Mouse (Mus musculus) c-Kit-positive CD71-positive TER-119-positive erythroid progenitor cells, embryonic 14.5 days (primary cell): Measurements from ENCODE around the gene 5530401A14Rik.

ENCODE experiments used
- DNase-seq: peaks from one replicate; pipeline ENCODE4 v3.0.0-alpha.2; 2013; ENCODE audit warnings: low spot score

Gene 5530401A14Rik

DNA sequence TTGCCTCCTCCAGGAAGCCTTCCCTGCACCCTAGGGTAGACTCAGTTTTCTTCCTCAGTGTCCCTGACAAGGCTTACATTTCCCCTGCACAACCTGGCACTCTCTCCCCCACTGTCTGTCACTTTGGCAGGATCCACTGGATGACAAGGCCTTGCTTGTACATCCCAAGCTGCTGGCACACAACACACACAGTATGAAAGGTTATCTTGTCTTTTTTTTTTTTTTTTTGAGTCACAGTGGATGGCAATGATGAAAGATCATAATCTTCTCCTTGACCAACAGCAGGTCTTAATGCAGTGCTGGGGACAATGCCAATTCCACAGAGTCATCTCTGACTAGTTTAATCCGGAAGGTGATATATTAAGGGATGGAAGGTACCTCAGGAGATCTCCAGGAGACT is 77.0 kb downstream of the 5530401A14Rik start:
- DNase-seq = no peak

DNA sequence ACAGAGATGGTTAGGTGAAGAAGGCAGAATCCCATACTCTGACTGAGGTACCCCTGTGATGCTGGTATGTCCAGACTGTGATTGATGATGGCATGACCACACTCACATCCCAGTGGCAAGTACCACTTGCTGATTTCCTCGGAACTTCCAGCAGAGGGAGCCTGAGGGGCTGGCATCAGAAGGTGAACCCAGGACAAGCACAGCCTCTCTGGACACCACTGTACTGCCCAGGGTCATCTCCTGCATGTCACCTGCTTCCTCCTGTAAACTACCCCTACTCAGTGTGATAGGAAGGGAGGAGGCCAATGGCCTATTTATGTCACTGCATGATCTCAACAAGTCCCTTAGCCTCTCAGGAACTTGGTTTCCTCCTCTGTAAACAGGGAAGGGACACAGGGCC is 80.5 kb downstream of the 5530401A14Rik start:
- DNase-seq = no peak

DNA sequence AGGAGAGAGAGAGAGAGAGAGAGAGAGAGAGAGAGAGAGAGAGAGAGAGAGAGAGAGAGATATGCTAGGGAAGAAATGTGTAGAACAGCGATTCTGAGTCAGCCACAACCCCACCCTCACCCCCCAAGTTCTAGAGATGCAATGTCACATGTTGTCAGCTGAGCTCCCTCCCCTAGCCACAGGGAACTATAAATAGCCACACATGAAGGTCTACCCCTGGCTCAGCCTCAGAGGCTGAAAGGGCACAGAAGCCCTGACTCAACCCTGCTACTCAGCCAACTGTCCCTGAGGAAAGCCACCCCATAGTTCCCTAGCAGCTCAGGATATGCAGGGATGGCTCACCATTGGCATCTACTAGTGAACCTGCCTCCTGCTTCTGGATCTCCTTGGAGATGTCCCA is 81.7 kb downstream of the 5530401A14Rik start:
- no peak for DNase-seq
